Mouse (Mus musculus): ENCODE measurements at regions not wholly inside any gene's neighbourhood (a gene's known extent, or its start where the extent isn't known, plus 50 kb on each side); places are given as distances from the start of the nearest gene placed in this dataset.
A peak's percentile ranks its signal among the peaks of the same experiment; 100 is the strongest.

GRCm38 (mm10) chr3:74138246-74138645 lies 430.0 kb upstream of the Bche start:
- no peak for DNase-seq (ENCODE audit: low read depth, low spot score)

GRCm38 (mm10) chr3:74096223-74096622 lies 388.0 kb upstream of the Bche start:
- DNase-seq (ENCODE audit: low read depth, low spot score): peak; percentile 0
